Mouse (Mus musculus) heart, adult 8-10 months (tissue): Measurements from ENCODE around the gene Pla2g7. TPM values are rescaled to one million over a fixed set of nuclear protein-coding genes. Genes with fewer than 3 reads are reported as not detected.

Experiments used
- DNase-seq: peaks from one replicate; pipeline ENCODE4 v3.0.0; 2022; ENCODE audit warnings: low spot score
- total RNA-seq, 4 experiments: library from RNA; stranded (reverse); gene quantifications; 2 replicates each; pipeline ENCODE4 v1.2.4; 2022

Gene Pla2g7
- total RNA-seq, 4 experiments from 2014 or later: 4.5 to 6.1 (median 5.6) TPM

GRCm38 (mm10) chr17:43645136-43645535 lies 77.2 kb downstream of the Pla2g7 start:
- DNase-seq: no peak

- no peak for DNase-seq
Observed at GRCm38 (mm10) chr17:43646925-43647324, 79.0 kb downstream of the Pla2g7 start.

DNA sequence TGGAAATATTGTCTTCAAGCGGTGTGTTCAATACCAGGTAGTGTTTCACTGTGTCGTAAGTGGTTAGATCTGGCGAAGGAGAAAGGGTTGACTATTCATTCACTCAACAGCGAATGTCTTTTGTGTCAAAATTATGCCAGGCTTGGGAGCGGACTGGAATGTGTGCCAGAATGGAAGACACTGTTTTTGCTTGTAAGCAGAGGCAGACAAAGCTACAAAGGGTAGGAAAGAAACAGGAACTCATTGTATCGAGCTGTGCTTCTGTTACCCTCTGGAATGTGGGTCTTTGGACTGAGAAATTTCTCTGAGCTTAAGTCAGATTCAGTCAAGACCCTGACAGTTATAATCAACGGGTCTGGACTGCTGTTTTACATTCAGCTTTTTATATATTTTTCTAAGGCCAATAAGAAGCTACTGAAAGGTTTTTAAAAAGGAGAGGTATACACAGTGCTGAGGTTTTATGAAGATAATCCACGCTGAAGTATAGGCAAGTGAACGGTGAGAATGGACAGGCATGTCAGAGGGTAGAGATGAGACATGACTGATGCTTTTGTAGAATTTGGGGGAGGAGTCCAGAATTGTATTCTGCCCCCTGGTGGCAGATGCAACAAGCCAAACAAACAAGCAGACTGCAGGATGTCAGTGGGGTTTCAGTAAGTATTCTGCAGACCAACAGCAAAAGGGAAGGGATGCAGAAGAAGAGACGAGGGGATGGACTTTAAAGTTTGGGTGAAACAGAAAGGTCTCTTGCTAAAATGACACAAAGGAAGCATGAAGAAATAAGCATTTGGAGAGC lies 81.9 kb downstream of the Pla2g7 start:
- DNase-seq: no peak

DNA sequence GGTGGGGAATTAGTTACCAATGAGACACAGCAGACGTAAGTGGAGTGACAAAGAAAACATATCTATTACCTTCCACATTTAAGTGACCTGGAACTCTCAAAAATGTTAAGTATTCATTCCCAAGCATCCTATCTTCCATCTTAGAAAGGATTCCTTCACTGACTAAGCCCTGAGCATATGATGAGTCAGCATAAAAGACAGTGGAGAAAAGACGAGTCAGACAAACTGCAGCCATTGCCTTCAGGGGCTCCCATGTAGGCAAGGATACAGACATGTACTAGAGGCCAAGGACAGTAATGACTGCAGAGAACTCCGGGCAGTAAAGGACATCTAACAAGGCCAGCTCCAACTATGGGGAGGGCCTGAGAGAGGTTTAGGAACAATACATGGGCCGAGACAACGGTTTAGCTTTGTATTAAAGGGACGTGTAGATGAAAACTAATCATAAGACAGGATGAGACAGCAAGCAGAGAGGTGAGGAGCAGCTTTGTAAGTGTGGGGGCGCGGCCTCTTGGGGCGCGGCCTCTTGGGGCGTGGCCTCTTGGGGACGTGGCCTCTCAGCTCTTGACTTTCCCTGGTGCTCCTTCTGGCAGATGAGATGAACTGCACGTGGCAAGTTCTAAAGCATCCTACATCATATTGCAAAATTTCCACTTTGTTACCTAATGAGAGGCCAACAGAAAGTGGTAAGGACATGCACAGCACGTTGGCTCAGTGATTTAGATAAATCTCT lies 83.6 kb downstream of the Pla2g7 start:
- DNase-seq: no peak

Other genes with a start within 250 kb of the Pla2g7 start
- gene Adgrf5, start 207.6 kb upstream of the Pla2g7 start, total RNA-seq: 100 to 1,000 TPM; 195 to 206 (median 199) TPM
- gene Mep1a, start 65.3 kb upstream of the Pla2g7 start, total RNA-seq: not detected
- not detected for gene Ankrd66, start 24.5 kb upstream of the Pla2g7 start, total RNA-seq
- under 1 TPM in 1 of 4 experiments, not detected in 3; 0.03 TPM for gene Tdrd6, start 62.2 kb downstream of the Pla2g7 start, total RNA-seq
- 1 to 10 TPM; 1.3 to 4.1 (median 3.5) TPM for gene Slc25a27, start 99.1 kb downstream of the Pla2g7 start, total RNA-seq
- gene Cyp39a1, start 99.3 kb downstream of the Pla2g7 start, total RNA-seq: 1 to 10 TPM; 4.3 to 6.4 (median 5.3) TPM
- 100 to 1,000 TPM; 431 to 459 (median 436) TPM for gene Rcan2, start 233.3 kb downstream of the Pla2g7 start, total RNA-seq